Mouse (Mus musculus) liver, postnatal 0 days (tissue): ENCODE results near the gene Gga3.

Experiments used
- CTCF ChIP-seq: sonication (generic); IDR thresholded peaks from 2 replicates; pipeline ENCODE4 v1.5.1; 2016; ENCODE audit warnings: antibody characterized with exemption, low read depth
- EP300 ChIP-seq: IDR thresholded peaks from 2 replicates; pipeline ENCODE4 v1.6.1; 2016; ENCODE audit warnings: antibody characterized with exemption, low read depth, mild to moderate bottlenecking

- no peak for TF ChIP-seq CTCF
- peak; percentile 95 for TF ChIP-seq EP300
Observed at GRCm38 (mm10) chr11:115564064-115564809, 39.6 kb downstream of the Gga3 start, which contains the start of gene Nup85.
